Mouse (Mus musculus): Measurements from ENCODE around the gene Sp7. TPM values are rescaled to one million over a fixed set of nuclear protein-coding genes. Genes with fewer than 3 reads are reported as not detected.
A peak's percentile ranks its signal among the peaks of the same experiment; 100 is the strongest.
"Not testable (repeated sequence)": the region's sequence is repeated elsewhere in the genome, so short reads cannot be mapped to it uniquely, and the experiment has no call there.

The Sp7 gene
- polyA plus RNA-seq, 1 experiment: not detected

- Histone ChIP-seq H3K36me3 (ENCODE audit: control insufficient read depth, insufficient read depth, low read length) (peaks cover 4% of the 10 kb centered on the region), H3K4me3 (ENCODE audit: extremely low read depth, insufficient read depth, insufficient read length) (peak within 1 kb of the TSS; percentile 83), H3K27ac (ENCODE audit: insufficient read depth, low read length) (peak within 1 kb of the TSS; percentile 48), H3K27me3 (ENCODE audit: control insufficient read depth, insufficient read depth, low read length) (peaks cover 4% of the 10 kb centered on the region), H3K4me1 (ENCODE audit: control insufficient read depth, insufficient read depth, insufficient read length) (peaks cover 4% of the 10 kb centered on the region; the same call in 1 of the 2 replicates)
- DNase-seq (ENCODE audit: low read depth in 1 of 2, low spot score in 2 of 2): peak; percentile 84 to 94
- TF ChIP-seq POLR2A (IDR thresholded peaks at IDR 0.05; ENCODE audit: low read depth, low read length): no peak; the same call in 1 of the 2 replicates
- TF ChIP-seq CTCF (IDR thresholded peaks at IDR 0.05; ENCODE audit: extremely low read depth, insufficient read depth, insufficient read length, insufficient replicate concordance): peak; percentile 90
- under 1% methylated on average over 56 of the region's 56 CpGs for WGBS
These were observed 16.6 kb downstream of the Sp7 start, which contains the start of gene Aaas for GRCm38 (mm10) chr15:102350138-102350941. Gene Aaas, minus strand, starts transcription at chr15:102350771.

GRCm38 (mm10) chr15:102346444-102346843 lies 20.5 kb downstream of the Sp7 start:
- no peaks in the 10 kb centered on the region for H3K27me3 ChIP-seq (ENCODE audit: control insufficient read depth, insufficient read depth, low read length)
- no peak overlapping the region for H3K4me3 ChIP-seq (ENCODE audit: extremely low read depth, insufficient read depth, insufficient read length)
- DNase-seq (ENCODE audit: low read depth in 1 of 2, low spot score in 2 of 2): no peak
- peaks cover 4% of the 10 kb centered on the region; the same call in 1 of the 2 replicates for H3K4me1 ChIP-seq (ENCODE audit: control insufficient read depth, insufficient read depth, insufficient read length)
- WGBS: 96% methylated on average over 4 of the region's 4 CpGs
- peaks cover 10% of the 10 kb centered on the region for H3K36me3 ChIP-seq (ENCODE audit: control insufficient read depth, insufficient read depth, low read length)
- no peak overlapping the region for H3K27ac ChIP-seq (ENCODE audit: insufficient read depth, low read length)
- TF ChIP-seq CTCF (IDR thresholded peaks at IDR 0.05; ENCODE audit: extremely low read depth, insufficient read depth, insufficient read length, insufficient replicate concordance) (no peak), POLR2A (IDR thresholded peaks at IDR 0.05; ENCODE audit: low read depth, low read length) (no peak)

GRCm38 (mm10) chr15:102344490-102344889 lies 22.5 kb downstream of the Sp7 start:
- DNase-seq (ENCODE audit: low read depth in 1 of 2, low spot score in 2 of 2): no peak
- WGBS: 90% methylated on average over 3 of the region's 3 CpGs
- no peak overlapping the region for H3K27ac ChIP-seq (ENCODE audit: insufficient read depth, low read length)
- H3K4me1 ChIP-seq (ENCODE audit: control insufficient read depth, insufficient read depth, insufficient read length): no peaks in the 10 kb centered on the region
- H3K4me3 ChIP-seq (ENCODE audit: extremely low read depth, insufficient read depth, insufficient read length): no peak overlapping the region
- TF ChIP-seq POLR2A (IDR thresholded peaks at IDR 0.05; ENCODE audit: low read depth, low read length): no peak
- no peak for TF ChIP-seq CTCF (IDR thresholded peaks at IDR 0.05; ENCODE audit: extremely low read depth, insufficient read depth, insufficient read length, insufficient replicate concordance)
- H3K36me3 ChIP-seq (ENCODE audit: control insufficient read depth, insufficient read depth, low read length): peaks cover 16% of the 10 kb centered on the region
- H3K27me3 ChIP-seq (ENCODE audit: control insufficient read depth, insufficient read depth, low read length): no peaks in the 10 kb centered on the region

GRCm38 (mm10) chr15:102341580-102341979 lies 25.4 kb downstream of the Sp7 start:
- Histone ChIP-seq H3K4me3 (ENCODE audit: extremely low read depth, insufficient read depth, insufficient read length) (no peak overlapping the region), H3K27ac (ENCODE audit: insufficient read depth, low read length) (no peak overlapping the region), H3K27me3 (ENCODE audit: control insufficient read depth, insufficient read depth, low read length) (no peaks in the 10 kb centered on the region), H3K4me1 (ENCODE audit: control insufficient read depth, insufficient read depth, insufficient read length) (no peaks in the 10 kb centered on the region), H3K36me3 (ENCODE audit: control insufficient read depth, insufficient read depth, low read length) (peaks cover 36% of the 10 kb centered on the region)
- TF ChIP-seq POLR2A (IDR thresholded peaks at IDR 0.05; ENCODE audit: low read depth, low read length) (no peak), CTCF (IDR thresholded peaks at IDR 0.05; ENCODE audit: extremely low read depth, insufficient read depth, insufficient read length, insufficient replicate concordance) (peak; percentile 45; the same call in 1 of the 2 replicates)
- 15% methylated on average over 1 of the region's 1 CpGs for WGBS
- DNase-seq (ENCODE audit: low read depth in 1 of 2, low spot score in 2 of 2): peak; percentile 23 to 36

GRCm38 (mm10) chr15:102339612-102340011 lies 27.4 kb downstream of the Sp7 start:
- Histone ChIP-seq H3K36me3 (ENCODE audit: control insufficient read depth, insufficient read depth, low read length) (peaks cover 32% of the 10 kb centered on the region), H3K27ac (ENCODE audit: insufficient read depth, low read length) (no peak overlapping the region), H3K4me1 (ENCODE audit: control insufficient read depth, insufficient read depth, insufficient read length) (no peaks in the 10 kb centered on the region), H3K27me3 (ENCODE audit: control insufficient read depth, insufficient read depth, low read length) (no peaks in the 10 kb centered on the region), H3K4me3 (ENCODE audit: extremely low read depth, insufficient read depth, insufficient read length) (no peak overlapping the region)
- DNase-seq (ENCODE audit: low read depth in 1 of 2, low spot score in 2 of 2): no peak
- no peak for TF ChIP-seq POLR2A (IDR thresholded peaks at IDR 0.05; ENCODE audit: low read depth, low read length)
- no peak for TF ChIP-seq CTCF (IDR thresholded peaks at IDR 0.05; ENCODE audit: extremely low read depth, insufficient read depth, insufficient read length, insufficient replicate concordance)
- WGBS: 94% methylated on average over 5 of the region's 5 CpGs

- H3K27ac ChIP-seq (ENCODE audit: insufficient read depth, low read length): no peak overlapping the region
- no peaks in the 10 kb centered on the region for H3K27me3 ChIP-seq (ENCODE audit: control insufficient read depth, insufficient read depth, low read length)
- 88% methylated on average over 4 of the region's 4 CpGs for WGBS
- TF ChIP-seq POLR2A (IDR thresholded peaks at IDR 0.05; ENCODE audit: low read depth, low read length) (no peak), CTCF (IDR thresholded peaks at IDR 0.05; ENCODE audit: extremely low read depth, insufficient read depth, insufficient read length, insufficient replicate concordance) (no peak)
- H3K4me1 ChIP-seq (ENCODE audit: control insufficient read depth, insufficient read depth, insufficient read length): peaks cover 7% of the 10 kb centered on the region; the same call in 1 of the 2 replicates
- H3K4me3 ChIP-seq (ENCODE audit: extremely low read depth, insufficient read depth, insufficient read length): no peak overlapping the region
- no peak for DNase-seq (ENCODE audit: low read depth in 1 of 2, low spot score in 2 of 2)
- H3K36me3 ChIP-seq (ENCODE audit: control insufficient read depth, insufficient read depth, low read length): peaks cover 32% of the 10 kb centered on the region
These were observed 30.0 kb downstream of the Sp7 start for GRCm38 (mm10) chr15:102336946-102337345.

GRCm38 (mm10) chr15:102335925-102336324 lies 31.1 kb downstream of the Sp7 start:
- not testable (repeated sequence) for H3K27ac ChIP-seq (ENCODE audit: insufficient read depth, low read length); DNase-seq (ENCODE audit: low read depth in 1 of 2, low spot score in 2 of 2); H3K27me3 ChIP-seq (ENCODE audit: control insufficient read depth, insufficient read depth, low read length); H3K4me1 ChIP-seq (ENCODE audit: control insufficient read depth, insufficient read depth, insufficient read length); H3K4me3 ChIP-seq (ENCODE audit: extremely low read depth, insufficient read depth, insufficient read length)
- 91% methylated on average over 5 of the region's 5 CpGs for WGBS
- H3K36me3 ChIP-seq (ENCODE audit: control insufficient read depth, insufficient read depth, low read length): peaks cover 32% of the 10 kb centered on the region
